Mouse (Mus musculus) thymus, postnatal 0 days (tissue): Measurements from ENCODE around the gene Gm13102. TPM values are rescaled to one million over a fixed set of nuclear protein-coding genes. Genes with fewer than 3 reads are reported as not detected.
"Not testable (repeated sequence)": the region's sequence is repeated elsewhere in the genome, so short reads cannot be mapped to it uniquely, and the experiment has no call there.

Experiments used
- DNase-seq: peaks from one replicate; pipeline ENCODE4 v3.0.0-alpha.2; 2015; ENCODE audit warnings: low spot score
- polyA plus RNA-seq: library from polyadenylated mRNA; unstranded; fragments of >200 nt; fragmentation: Nextera tagmentation; extraction: Ambion mirVana; gene quantifications from 2 replicates; pipeline ENCODE4 v1.2.1, GENCODE M21; 2015

The Gm13102 gene
- polyA plus RNA-seq = not detected in 2 replicates

DNA sequence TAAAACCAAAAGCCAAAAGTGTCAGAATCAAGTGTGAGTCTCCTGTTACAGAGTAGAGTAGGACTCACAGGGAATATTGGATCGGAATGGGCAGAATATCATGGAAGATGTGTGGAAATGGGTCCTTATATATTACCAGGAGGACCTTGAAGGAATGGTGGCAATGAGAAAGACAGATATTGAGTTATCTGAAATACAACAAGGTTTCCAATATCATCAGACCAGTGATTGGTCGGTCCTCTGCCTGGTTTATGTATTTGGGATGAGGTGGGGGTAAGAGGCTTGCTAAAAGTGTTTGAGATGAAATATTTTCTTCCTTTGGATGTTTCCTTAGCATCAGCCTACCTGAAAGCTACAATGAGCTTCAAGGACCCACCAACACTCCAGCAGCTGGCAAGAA lies at the start of gene Gm13102:
Gene Gm13102 (plus strand): TSS at position 301 of the 400 bp plus-strand sequence.
- DNase-seq = not testable (repeated sequence)

DNA sequence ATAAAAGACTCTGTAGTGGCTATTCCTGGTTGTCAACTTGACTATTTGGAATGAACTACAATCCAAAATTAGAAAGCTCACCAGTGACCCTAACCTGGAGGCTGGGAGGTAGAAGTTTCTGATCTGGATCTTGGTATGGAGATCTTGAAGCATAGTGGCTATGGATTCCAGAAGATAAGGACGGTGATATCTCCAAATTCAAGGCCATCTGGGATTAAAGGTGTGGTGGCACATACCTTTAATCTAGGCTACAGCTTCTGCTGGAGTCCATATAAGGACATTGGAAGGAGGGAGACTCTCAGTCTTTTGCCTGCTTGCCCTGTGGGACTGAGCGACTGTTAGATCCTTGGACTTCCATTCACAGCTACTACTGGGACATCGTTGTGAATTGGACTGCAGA lies 47.4 kb upstream of the Gm13102 start, which contains the start of gene Pramel4:
Gene Pramel4 (plus strand): TSS at position 301 of the 400 bp plus-strand sequence.
- DNase-seq = not testable (repeated sequence)

Other genes starting within 250 kb of the Gm13102 start
- gene Pramef6, start 206.1 kb upstream of the Gm13102 start, polyA plus RNA-seq = not detected in 2 replicates
- not detected in 2 replicates for gene Pramef25, start 155.5 kb upstream of the Gm13102 start, polyA plus RNA-seq
- gene Gm13101, start 139.5 kb upstream of the Gm13102 start, polyA plus RNA-seq = not detected in 2 replicates
- not detected in 2 replicates for gene Pramef17, start 112.1 kb upstream of the Gm13102 start, polyA plus RNA-seq
- not detected in 2 replicates for gene Pramel4, start 47.3 kb upstream of the Gm13102 start, polyA plus RNA-seq
- gene Oog3, start 56.2 kb downstream of the Gm13102 start, polyA plus RNA-seq = not detected in 2 replicates
- gene Oog2, start 84.2 kb downstream of the Gm13102 start, polyA plus RNA-seq = not detected in 2 replicates
- not detected in 2 replicates for gene C87977, start 106.8 kb downstream of the Gm13102 start, polyA plus RNA-seq
- gene Pramel5, start 174.0 kb downstream of the Gm13102 start, polyA plus RNA-seq = 0.06 TPM in 1 of 2 replicates, not detected in the other
- 0.06 TPM in 1 of 2 replicates, not detected in the other for gene Gm13128, start 223.8 kb downstream of the Gm13102 start, polyA plus RNA-seq